Comparison of ENCODE assay signal across 7 mouse cellular contexts in the genomic region with DNA sequence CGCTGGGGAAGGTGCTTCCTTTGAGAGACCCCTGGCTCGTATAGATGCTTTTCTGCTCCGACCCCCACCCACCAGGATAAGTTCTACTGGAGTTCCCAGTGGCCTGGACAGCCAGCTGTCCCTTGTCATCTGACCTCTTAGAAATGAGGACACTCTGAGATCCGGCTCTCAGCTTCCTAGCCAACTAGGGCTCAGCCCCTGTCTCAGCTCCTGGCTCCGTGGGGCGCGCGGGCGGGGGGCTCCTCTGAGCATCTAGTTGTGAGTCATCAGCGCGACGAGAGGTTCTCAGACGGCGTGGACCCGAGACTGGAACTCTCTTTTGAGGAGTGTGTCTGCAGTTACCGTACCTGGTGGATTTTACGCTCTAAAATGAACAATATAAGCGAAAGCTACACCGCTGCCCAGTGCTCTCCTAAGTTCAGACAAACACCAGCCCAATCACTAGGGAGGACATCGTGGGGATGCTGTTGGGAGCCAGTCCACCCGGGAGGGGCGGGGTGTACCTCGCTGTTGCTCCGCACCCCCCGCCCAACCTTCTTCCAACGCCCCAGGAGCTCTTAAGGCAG. TPM values are rescaled to one million over a fixed set of nuclear protein-coding genes. Genes with fewer than 3 reads are reported as not detected.
DNase-seq lines count a peak whose midpoint lies in the region; ATAC-seq lines count a peak whose summit lies in the region.

No protein-coding gene starts in this region.

- H3K27me3 ChIP-seq in megakaryocyte, embryonic 14.5 days (replicated peaks): peaks cover 56% of the 10 kb centered on the region
- H3K27me3 ChIP-seq in forebrain, embryonic 10.5 days (ENCODE audit: poor library complexity, severe bottlenecking): peaks cover 83% of the 10 kb centered on the region
- H3K27me3 ChIP-seq in intestine, embryonic 15.5 days (replicated peaks): peaks cover 26% of the 10 kb centered on the region
- peaks cover 78% of the 10 kb centered on the region for H3K27me3 ChIP-seq in midbrain, embryonic 10.5 days (ENCODE audit: low read depth, poor library complexity, severe bottlenecking)

- H3K9me3 ChIP-seq in megakaryocyte, embryonic 14.5 days: peaks cover 2% of the 10 kb centered on the region; the same call in 1 of the 2 replicates
- no peaks in the 10 kb centered on the region for H3K9me3 ChIP-seq in forebrain, embryonic 10.5 days
- no peaks in the 10 kb centered on the region for H3K9me3 ChIP-seq in intestine, embryonic 15.5 days
- no peaks in the 10 kb centered on the region for H3K9me3 ChIP-seq in midbrain, embryonic 10.5 days (replicated peaks)

- DNase-seq in forebrain, embryonic 10.5 days (ENCODE audit: extremely low spot score, low spot score): peak; percentile 45
- peak; percentile 41 for DNase-seq in midbrain, embryonic 10.5 days (ENCODE audit: low spot score)
- no peak for DNase-seq in layer of hippocampus, adult 18-20 months (ENCODE audit: low spot score in 2 of 2)
- no peak for DNase-seq in urinary bladder, postnatal 4 days (ENCODE audit: low spot score in 2 of 2)

- peak overlapping the region; percentile 66 for H3K9ac ChIP-seq in intestine, embryonic 15.5 days

- peaks cover 20% of the 10 kb centered on the region for H3K4me1 ChIP-seq in megakaryocyte, embryonic 14.5 days
- peaks cover 26% of the 10 kb centered on the region for H3K4me1 ChIP-seq in forebrain, embryonic 10.5 days
- peaks cover 19% of the 10 kb centered on the region for H3K4me1 ChIP-seq in intestine, embryonic 15.5 days (replicated peaks)
- H3K4me1 ChIP-seq in midbrain, embryonic 10.5 days: peaks cover 27% of the 10 kb centered on the region

- ATAC-seq in megakaryocyte, adult 5-6 weeks (ENCODE audit: poor library complexity, severe bottlenecking): no peak
- peak; percentile 49 for ATAC-seq in intestine, embryonic 15.5 days

- 1% methylated on average over 26 of the region's 26 CpGs for WGBS in forebrain, embryonic 10.5 days
- 2% methylated on average over 26 of the region's 26 CpGs for WGBS in intestine, embryonic 15.5 days
- WGBS in midbrain, embryonic 10.5 days: under 1% methylated on average over 26 of the region's 26 CpGs

- peak overlapping the region; percentile 90 for H3K4me3 ChIP-seq in megakaryocyte, embryonic 14.5 days (replicated peaks)
- peak overlapping the region; percentile 75 for H3K4me3 ChIP-seq in forebrain, embryonic 10.5 days
- H3K4me3 ChIP-seq in intestine, embryonic 15.5 days (replicated peaks): peak overlapping the region; percentile 70
- H3K4me3 ChIP-seq in midbrain, embryonic 10.5 days: peak overlapping the region; percentile 79

- no peaks in the 10 kb centered on the region for H3K36me3 ChIP-seq in megakaryocyte, embryonic 14.5 days (replicated peaks; ENCODE audit: low read length)
- no peaks in the 10 kb centered on the region for H3K36me3 ChIP-seq in forebrain, embryonic 10.5 days (replicated peaks)
- H3K36me3 ChIP-seq in intestine, embryonic 15.5 days: no peaks in the 10 kb centered on the region
- H3K36me3 ChIP-seq in midbrain, embryonic 10.5 days: no peaks in the 10 kb centered on the region

- H3K4me2 ChIP-seq in intestine, embryonic 15.5 days (replicated peaks): peak overlapping the region; percentile 100

- no peak overlapping the region for H3K27ac ChIP-seq in forebrain, embryonic 10.5 days
- H3K27ac ChIP-seq in intestine, embryonic 15.5 days: no peak overlapping the region
- no peak overlapping the region for H3K27ac ChIP-seq in midbrain, embryonic 10.5 days (replicated peaks)

RNA-seq across cellular contexts. Expression of gene Ank3, which starts 0.3 kb away (rescaled TPM):
- polyA plus RNA-seq in megakaryocyte, embryonic 14.5 days (2012; ENCODE audit: insufficient read depth, low replicate concordance): 0.93 and 4.4 TPM in 2 replicates
- total RNA-seq in megakaryocyte, adult 5-6 weeks (2015): not detected in 2 replicates
- total RNA-seq in megakaryocyte, adult 5-6 weeks (2017): 0.33 TPM in 1 of 2 replicates, not detected in the other
- polyA plus RNA-seq in forebrain, embryonic 10.5 days (2016; fragmentation: Nextera tagmentation; extraction: Ambion mirVana): 18.5 and 24.8 TPM in 2 replicates
- 21.5 and 21.9 TPM in 2 replicates for polyA plus RNA-seq in intestine, embryonic 15.5 days (2015; fragmentation: Nextera tagmentation; extraction: Ambion mirVana)
- 34.9 and 45.6 TPM in 2 replicates for polyA plus RNA-seq in midbrain, embryonic 10.5 days (2016; fragmentation: Nextera tagmentation; extraction: Ambion mirVana)
- total RNA-seq in layer of hippocampus, adult 18-20 months (2021): 100 to 1,000 TPM; 414 to 427 TPM

RNA-seq across cellular contexts. Expression of gene Cdk1, which starts 45.5 kb away (rescaled TPM):
- 24.3 TPM in 1 of 2 replicates, not detected in the other for polyA plus RNA-seq in megakaryocyte, embryonic 14.5 days (2012; ENCODE audit: insufficient read depth, low replicate concordance)
- total RNA-seq in megakaryocyte, adult 5-6 weeks (2015): 97.3 and 102 TPM in 2 replicates
- total RNA-seq in megakaryocyte, adult 5-6 weeks (2017): 210 and 232 TPM in 2 replicates
- 542 and 548 TPM in 2 replicates for polyA plus RNA-seq in forebrain, embryonic 10.5 days (2016; fragmentation: Nextera tagmentation; extraction: Ambion mirVana)
- 414 and 444 TPM in 2 replicates for polyA plus RNA-seq in intestine, embryonic 15.5 days (2015; fragmentation: Nextera tagmentation; extraction: Ambion mirVana)
- 440 and 527 TPM in 2 replicates for polyA plus RNA-seq in midbrain, embryonic 10.5 days (2016; fragmentation: Nextera tagmentation; extraction: Ambion mirVana)
- total RNA-seq in layer of hippocampus, adult 18-20 months (2021): under 1 TPM in 1 of 2 experiments, not detected in 1; 0.25 TPM

Comparison
In these comparisons a context has a peak if more than half of its experiments do, and no peak if none do; other contexts are left out.
1. DNase-seq: peak in forebrain, embryonic 10.5 days (single experiment) and midbrain, embryonic 10.5 days (single experiment); none in layer of hippocampus, adult 18-20 months (0 of 2) and urinary bladder, postnatal 4 days (0 of 2).
2. RNA of gene Cdk1, which starts 45.5 kb away (polyA plus RNA-seq): 542 to 548 TPM in forebrain, embryonic 10.5 days, 440 to 527 TPM in midbrain, embryonic 10.5 days and 414 to 444 TPM in intestine, embryonic 15.5 days; 24.3 TPM in megakaryocyte, embryonic 14.5 days; every median in the first group is over 10 times any median in the second.
3. Peak in every context shown above with its lines, with median percentiles within 50 percentile points of each other: H3K4me3 ChIP-seq.